Mouse (Mus musculus) forebrain, embryonic 12.5 days (tissue): ENCODE measurements at regions not wholly inside any gene's neighbourhood (a gene's known extent, or its start where the extent isn't known, plus 50 kb on each side); places are given as distances from the start of the nearest gene placed in this dataset.
A peak's percentile ranks its signal among the peaks of the same experiment; 100 is the strongest.

Experiments used
- ATAC-seq: fragments of 200-750 bp; cut with Nextera tagmentation; 2 replicates; pipeline ENCODE4 v1.8.0; 2017; ENCODE audit warnings: moderate TSS enrichment; ENCODE audit not compliant: low FRiP score
- H3K27ac ChIP-seq: fragments of 300-500 bp; sonication (generic); 2 replicates; pipeline ENCODE4 v1.5.1; 2016; ENCODE audit warnings: mild to moderate bottlenecking
- H3K27me3 ChIP-seq: fragments of 300-500 bp; sonication (generic); 2 replicates; pipeline ENCODE4 v1.6.1; 2016; ENCODE audit warnings: mild to moderate bottlenecking
- H3K36me3 ChIP-seq: fragments of 300-500 bp; sonication (generic); replicated peaks from 2 replicates; pipeline ENCODE4 v1.6.1; 2016; ENCODE audit warnings: mild to moderate bottlenecking
- H3K4me1 ChIP-seq: fragments of 300-500 bp; sonication (generic); 2 replicates; pipeline ENCODE4 v1.6.1; 2016
- H3K4me2 ChIP-seq: fragments of 300-500 bp; sonication (generic); 2 replicates; pipeline ENCODE4 v1.6.1; 2016; ENCODE audit warnings: mild to moderate bottlenecking, moderate library complexity
- H3K4me3 ChIP-seq: fragments of 300-500 bp; sonication (generic); replicated peaks from 2 replicates; pipeline ENCODE4 v1.5.1; 2016; ENCODE audit warnings: mild to moderate bottlenecking
- H3K9ac ChIP-seq: fragments of 300-500 bp; sonication (generic); 2 replicates; pipeline ENCODE4 v1.6.1; 2016; ENCODE audit warnings: mild to moderate bottlenecking
- H3K9me3 ChIP-seq: fragments of 300-500 bp; sonication (generic); 2 replicates; pipeline ENCODE4 v1.6.1; 2016
- WGBS: fragments of 180-500 bp; shearing (Covaris S2); methylation state at CpG from one replicate; pipeline ENCODE4 v1.1.7; 2016; 5-methylcytosine and 5-hydroxymethylcytosine counted together

GRCm38 (mm10) chr6:31088147-31088972 is 129.5 kb upstream of the Klf14 start:
- Histone ChIP-seq H3K27ac (peak overlapping the region; percentile 93), H3K36me3 (no peaks in the 10 kb centered on the region), H3K9me3 (no peaks in the 10 kb centered on the region), H3K4me1 (peaks cover 47% of the 10 kb centered on the region), H3K4me2 (peak overlapping the region; percentile 55), H3K9ac (0 out of 2 replicates have a peak overlapping the region, but pooled peaks have one; percentile 8), H3K27me3 (no peaks in the 10 kb centered on the region), H3K4me3 (peak overlapping the region; percentile 24)
- 22% methylated on average over 18 of the region's 18 CpGs for WGBS
- ATAC-seq, result peak; percentile 67

GRCm38 (mm10) chr6:31088973-31089368 is 130.1 kb upstream of the Klf14 start:
- peaks cover 47% of the 10 kb centered on the region for H3K4me1 ChIP-seq
- peak; percentile 78 for ATAC-seq

GRCm38 (mm10) chr6:31090288-31090687 is 131.4 kb upstream of the Klf14 start:
- Histone ChIP-seq H3K9ac (no peak overlapping the region), H3K4me1 (peaks cover 48% of the 10 kb centered on the region), H3K36me3 (no peaks in the 10 kb centered on the region), H3K4me2 (no peak overlapping the region), H3K4me3 (no peak overlapping the region), H3K27ac (peak overlapping the region; percentile 93), H3K9me3 (no peaks in the 10 kb centered on the region), H3K27me3 (no peaks in the 10 kb centered on the region)
- no peak for ATAC-seq
- 85% methylated on average over 6 of the region's 6 CpGs for WGBS

More at GRCm38 (mm10) chr6:31088973-31089368, 130.1 kb upstream of the Klf14 start:
- H3K27me3 ChIP-seq, result no peaks in the 10 kb centered on the region
- H3K27ac ChIP-seq, result peak overlapping the region; percentile 93
- WGBS, result 20% methylated on average over 5 of the region's 5 CpGs
- H3K4me3 ChIP-seq, result peak overlapping the region; percentile 24
- peak overlapping the region; percentile 55 for H3K4me2 ChIP-seq
- H3K36me3 ChIP-seq, result no peaks in the 10 kb centered on the region
- 0 out of 2 replicates have a peak overlapping the region, but pooled peaks have one; percentile 8 for H3K9ac ChIP-seq
- no peaks in the 10 kb centered on the region for H3K9me3 ChIP-seq

- H3K4me1 ChIP-seq, result peaks cover 51% of the 10 kb centered on the region
- no peak overlapping the region for H3K4me2 ChIP-seq
- no peak for ATAC-seq
- H3K9ac ChIP-seq, result no peak overlapping the region
- H3K27me3 ChIP-seq, result no peaks in the 10 kb centered on the region
- H3K36me3 ChIP-seq, result no peaks in the 10 kb centered on the region
- H3K27ac ChIP-seq, result no peak overlapping the region
- H3K4me3 ChIP-seq, result no peak overlapping the region
- 82% methylated on average over 7 of the region's 7 CpGs for WGBS
- H3K9me3 ChIP-seq, result no peaks in the 10 kb centered on the region
Measured at GRCm38 (mm10) chr6:31090791-31091190, 131.9 kb upstream of the Klf14 start.

GRCm38 (mm10) chr6:31092324-31092723 is 133.4 kb upstream of the Klf14 start:
- ATAC-seq, result no peak
- peaks cover 52% of the 10 kb centered on the region for H3K4me1 ChIP-seq

GRCm38 (mm10) chr6:31092760-31093159 is 133.9 kb upstream of the Klf14 start:
- H3K9ac ChIP-seq, result no peak overlapping the region
- no peak overlapping the region for H3K27ac ChIP-seq
- ATAC-seq, result no peak
- H3K4me2 ChIP-seq, result no peak overlapping the region
- WGBS, result 84% methylated on average over 5 of the region's 5 CpGs
- H3K27me3 ChIP-seq, result no peaks in the 10 kb centered on the region
- H3K4me3 ChIP-seq, result no peak overlapping the region
- H3K9me3 ChIP-seq, result no peaks in the 10 kb centered on the region
- peaks cover 52% of the 10 kb centered on the region for H3K4me1 ChIP-seq
- no peaks in the 10 kb centered on the region for H3K36me3 ChIP-seq

More at GRCm38 (mm10) chr6:31092324-31092723, 133.4 kb upstream of the Klf14 start:
- 87% methylated on average over 6 of the region's 6 CpGs for WGBS
- Histone ChIP-seq H3K36me3 (no peaks in the 10 kb centered on the region), H3K4me3 (no peak overlapping the region), H3K27me3 (no peaks in the 10 kb centered on the region), H3K9me3 (no peaks in the 10 kb centered on the region), H3K27ac (no peak overlapping the region), H3K9ac (no peak overlapping the region), H3K4me2 (no peak overlapping the region)

- H3K27me3 ChIP-seq, result no peaks in the 10 kb centered on the region
- WGBS, result 19% methylated on average over 21 of the region's 21 CpGs
- no peak overlapping the region for H3K9ac ChIP-seq
- no peaks in the 10 kb centered on the region for H3K9me3 ChIP-seq
- H3K4me3 ChIP-seq, result no peak overlapping the region
- H3K4me2 ChIP-seq, result peak overlapping the region; percentile 8; the same call in 1 of the 2 replicates
- peak overlapping the region; percentile 90 for H3K27ac ChIP-seq
- peaks cover 42% of the 10 kb centered on the region for H3K4me1 ChIP-seq
- no peaks in the 10 kb centered on the region for H3K36me3 ChIP-seq
- ATAC-seq, result peak; percentile 75
Measured at GRCm38 (mm10) chr6:31095943-31096714, 137.3 kb upstream of the Klf14 start.

- ATAC-seq, result no peak
- Histone ChIP-seq H3K36me3 (no peaks in the 10 kb centered on the region), H3K4me3 (no peak overlapping the region), H3K4me1 (peaks cover 42% of the 10 kb centered on the region), H3K27ac (peak overlapping the region; percentile 90), H3K9me3 (no peaks in the 10 kb centered on the region), H3K27me3 (no peaks in the 10 kb centered on the region), H3K9ac (no peak overlapping the region), H3K4me2 (no peak overlapping the region)
- WGBS, result 51% methylated on average over 6 of the region's 6 CpGs
Measured at GRCm38 (mm10) chr6:31096787-31097186, 137.9 kb upstream of the Klf14 start.

GRCm38 (mm10) chr6:31097254-31097653 is 138.4 kb upstream of the Klf14 start:
- peaks cover 42% of the 10 kb centered on the region for H3K4me1 ChIP-seq
- no peak overlapping the region for H3K4me3 ChIP-seq
- no peaks in the 10 kb centered on the region for H3K27me3 ChIP-seq
- 83% methylated on average over 9 of the region's 9 CpGs for WGBS
- no peaks in the 10 kb centered on the region for H3K36me3 ChIP-seq
- ATAC-seq, result no peak
- no peak overlapping the region for H3K4me2 ChIP-seq
- no peaks in the 10 kb centered on the region for H3K9me3 ChIP-seq
- no peak overlapping the region for H3K9ac ChIP-seq
- peak overlapping the region; percentile 90 for H3K27ac ChIP-seq

GRCm38 (mm10) chr6:31098106-31098505 is 139.2 kb upstream of the Klf14 start:
- H3K27me3 ChIP-seq, result no peaks in the 10 kb centered on the region
- H3K4me3 ChIP-seq, result no peak overlapping the region
- 48% methylated on average over 5 of the region's 5 CpGs for WGBS
- ATAC-seq, result no peak
- H3K4me1 ChIP-seq, result peaks cover 42% of the 10 kb centered on the region
- H3K9ac ChIP-seq, result no peak overlapping the region
- no peak overlapping the region for H3K4me2 ChIP-seq
- no peaks in the 10 kb centered on the region for H3K9me3 ChIP-seq
- peak overlapping the region; percentile 54 for H3K27ac ChIP-seq
- H3K36me3 ChIP-seq, result no peaks in the 10 kb centered on the region

- no peak for ATAC-seq
- Histone ChIP-seq H3K27ac (no peak overlapping the region), H3K4me3 (no peak overlapping the region), H3K9me3 (no peaks in the 10 kb centered on the region), H3K4me2 (no peak overlapping the region), H3K9ac (no peak overlapping the region), H3K4me1 (peaks cover 42% of the 10 kb centered on the region), H3K27me3 (no peaks in the 10 kb centered on the region), H3K36me3 (no peaks in the 10 kb centered on the region)
- 79% methylated on average over 12 of the region's 12 CpGs for WGBS
Measured at GRCm38 (mm10) chr6:31100084-31100579, 141.3 kb upstream of the Klf14 start.

GRCm38 (mm10) chr6:31100749-31101148 is 141.9 kb upstream of the Klf14 start:
- no peak overlapping the region for H3K27ac ChIP-seq
- H3K9me3 ChIP-seq, result no peaks in the 10 kb centered on the region
- H3K27me3 ChIP-seq, result no peaks in the 10 kb centered on the region
- no peak overlapping the region for H3K4me2 ChIP-seq
- H3K4me3 ChIP-seq, result no peak overlapping the region
- 70% methylated on average over 5 of the region's 5 CpGs for WGBS
- no peak for ATAC-seq
- H3K4me1 ChIP-seq, result peaks cover 36% of the 10 kb centered on the region
- H3K9ac ChIP-seq, result no peak overlapping the region
- no peaks in the 10 kb centered on the region for H3K36me3 ChIP-seq
